Mouse (Mus musculus) hindbrain, embryonic 15.5 days (tissue): ENCODE results near the gene Olfr339. TPM values are rescaled to one million over a fixed set of nuclear protein-coding genes. Genes with fewer than 3 reads are reported as not detected.
"Not testable (repeated sequence)": the region's sequence is repeated elsewhere in the genome, so short reads cannot be mapped to it uniquely, and the experiment has no call there.

ENCODE experiments used
- ATAC-seq: fragments of 200-750 bp; cut with Nextera tagmentation; 2 replicates; pipeline ENCODE4 v1.8.0; 2017; ENCODE audit warnings: low read depth, moderate number of reproducible peaks, moderate TSS enrichment; ENCODE audit not compliant: low FRiP score
- H3K27ac ChIP-seq: fragments of 300-500 bp; sonication (generic); replicated peaks from 2 replicates; pipeline ENCODE4 v1.5.1; 2015; ENCODE audit warnings: mild to moderate bottlenecking, inconsistent platforms
- H3K27me3 ChIP-seq: fragments of 300-500 bp; sonication (generic); 2 replicates; pipeline ENCODE4 v1.6.1; 2015; ENCODE audit warnings: control low read depth, inconsistent platforms
- H3K36me3 ChIP-seq: fragments of 300-500 bp; sonication (generic); 2 replicates; pipeline ENCODE4 v1.6.1; 2015; ENCODE audit warnings: control low read depth, inconsistent platforms
- H3K4me1 ChIP-seq: fragments of 300-500 bp; sonication (generic); replicated peaks from 2 replicates; pipeline ENCODE4 v1.6.1; 2015; ENCODE audit warnings: control low read depth, inconsistent platforms
- H3K4me2 ChIP-seq: fragments of 300-500 bp; sonication (generic); 2 replicates; pipeline ENCODE4 v1.6.1; 2015; ENCODE audit warnings: moderate library complexity, mild to moderate bottlenecking, inconsistent platforms
- H3K4me3 ChIP-seq: fragments of 300-500 bp; sonication (generic); 2 replicates; pipeline ENCODE4 v1.5.1; 2015; ENCODE audit warnings: mild to moderate bottlenecking, inconsistent platforms
- H3K9ac ChIP-seq: fragments of 300-500 bp; sonication (generic); 2 replicates; pipeline ENCODE4 v1.6.1; 2015; ENCODE audit warnings: inconsistent platforms
- H3K9me3 ChIP-seq: fragments of 300-500 bp; sonication (generic); 2 replicates; pipeline ENCODE4 v1.6.1; 2016; ENCODE audit warnings: control low read depth, inconsistent platforms
- WGBS: fragments of 180-500 bp; shearing (Covaris S2); methylation state at CpG from one replicate; pipeline ENCODE4 v1.1.7; 2015; 5-methylcytosine and 5-hydroxymethylcytosine counted together
- polyA plus RNA-seq: library from polyadenylated mRNA; unstranded; fragments of >200 nt; fragmentation: Nextera tagmentation; extraction: Ambion mirVana; gene quantifications from 2 replicates; pipeline ENCODE4 v1.2.1, GENCODE M21; 2015

Gene Olfr339
- polyA plus RNA-seq = not detected in 2 replicates

GRCm38 (mm10) chr2:36418647-36419046 is at the start of gene Olfr339:
Gene Olfr339 (plus strand): TSS chr2:36418947.
- no peaks in the 10 kb centered on the region for H3K36me3 ChIP-seq
- H3K4me1 ChIP-seq = no peaks in the 10 kb centered on the region
- no peak within 1 kb of the TSS for H3K4me2 ChIP-seq
- H3K9me3 ChIP-seq = 0 out of 2 replicates have a peak, but pooled peaks cover 3% of the 10 kb centered on the region
- no peak within 1 kb of the TSS for H3K27ac ChIP-seq
- H3K4me3 ChIP-seq = no peak within 1 kb of the TSS
- no peaks in the 10 kb centered on the region for H3K27me3 ChIP-seq
- H3K9ac ChIP-seq = no peak within 1 kb of the TSS
- 90% methylated on average over 3 of the region's 3 CpGs for WGBS
- ATAC-seq = no peak

GRCm38 (mm10) chr2:36373219-36373618 is 45.5 kb upstream of the Olfr339 start, which contains the start of gene Olfr338:
Gene Olfr338 (plus strand): TSS chr2:36373519.
- H3K27ac ChIP-seq = no peak within 1 kb of the TSS
- H3K4me3 ChIP-seq = no peak within 1 kb of the TSS
- no peaks in the 10 kb centered on the region for H3K36me3 ChIP-seq
- no peak within 1 kb of the TSS for H3K9ac ChIP-seq
- no peak for ATAC-seq
- H3K27me3 ChIP-seq = no peaks in the 10 kb centered on the region
- H3K4me1 ChIP-seq = no peaks in the 10 kb centered on the region
- H3K4me2 ChIP-seq = no peak within 1 kb of the TSS
- 0 out of 2 replicates have a peak, but pooled peaks cover 4% of the 10 kb centered on the region for H3K9me3 ChIP-seq

GRCm38 (mm10) chr2:36415174-36415573 is 3.6 kb upstream of the Olfr339 start:
- not testable (repeated sequence) for H3K27ac ChIP-seq, H3K36me3 ChIP-seq, ATAC-seq, H3K27me3 ChIP-seq, H3K4me2 ChIP-seq, H3K4me1 ChIP-seq, H3K9ac ChIP-seq, H3K9me3 ChIP-seq, H3K4me3 ChIP-seq
- 89% methylated on average over 3 of the region's 3 CpGs for WGBS

- H3K4me2 ChIP-seq, H3K27me3 ChIP-seq, H3K9me3 ChIP-seq, H3K9ac ChIP-seq, H3K4me1 ChIP-seq, ATAC-seq, H3K27ac ChIP-seq, H3K36me3 ChIP-seq, H3K4me3 ChIP-seq: not testable (repeated sequence)
- 91% methylated on average over 7 of the region's 7 CpGs for WGBS
Observed at GRCm38 (mm10) chr2:36415591-36415990, 3.2 kb upstream of the Olfr339 start.

- WGBS = 65% methylated on average over 1 of the region's 1 CpGs
Observed at GRCm38 (mm10) chr2:36452287-36452686, 33.5 kb downstream of the Olfr339 start, which contains the start of gene Olfr340. Gene Olfr340 (plus strand): TSS chr2:36452587.

GRCm38 (mm10) chr2:36473634-36474033 is 54.9 kb downstream of the Olfr339 start:
- ATAC-seq = no peak
- Histone ChIP-seq H3K9me3 (peaks cover 12% of the 10 kb centered on the region; the same call in 1 of the 2 replicates), H3K36me3 (no peaks in the 10 kb centered on the region), H3K4me2 (no peak overlapping the region), H3K27me3 (no peaks in the 10 kb centered on the region), H3K9ac (no peak overlapping the region), H3K4me1 (no peaks in the 10 kb centered on the region), H3K27ac (no peak overlapping the region), H3K4me3 (no peak overlapping the region)

More at GRCm38 (mm10) chr2:36452287-36452686, 33.5 kb downstream of the Olfr339 start, which contains the start of gene Olfr340:
- ATAC-seq = no peak
- Histone ChIP-seq H3K9ac (no peak within 1 kb of the TSS), H3K4me3 (no peak within 1 kb of the TSS), H3K9me3 (peaks cover 6% of the 10 kb centered on the region; the same call in 1 of the 2 replicates), H3K27ac (no peak within 1 kb of the TSS), H3K27me3 (no peaks in the 10 kb centered on the region), H3K4me2 (no peak within 1 kb of the TSS), H3K4me1 (no peaks in the 10 kb centered on the region), H3K36me3 (no peaks in the 10 kb centered on the region)

Other genes with a start within 250 kb of the Olfr339 start
- 5.0 and 6.3 TPM in 2 replicates for gene Ptgs1, start 188.5 kb upstream of the Olfr339 start, polyA plus RNA-seq
- gene Olfr338, start 45.4 kb upstream of the Olfr339 start, polyA plus RNA-seq = 0.03 TPM in 1 of 2 replicates, not detected in the other
- not detected in 2 replicates for gene Olfr340, start 33.6 kb downstream of the Olfr339 start, polyA plus RNA-seq
- gene Olfr341, start 63.5 kb downstream of the Olfr339 start, polyA plus RNA-seq = not detected in 2 replicates
- gene Olfr342, start 106.1 kb downstream of the Olfr339 start, polyA plus RNA-seq = not detected in 2 replicates
- not detected in 2 replicates for gene Olfr344, start 147.7 kb downstream of the Olfr339 start, polyA plus RNA-seq
- gene Olfr345, start 221.1 kb downstream of the Olfr339 start, polyA plus RNA-seq = not detected in 2 replicates